Mouse (Mus musculus): ENCODE data around the gene Atp5d.

DNA sequence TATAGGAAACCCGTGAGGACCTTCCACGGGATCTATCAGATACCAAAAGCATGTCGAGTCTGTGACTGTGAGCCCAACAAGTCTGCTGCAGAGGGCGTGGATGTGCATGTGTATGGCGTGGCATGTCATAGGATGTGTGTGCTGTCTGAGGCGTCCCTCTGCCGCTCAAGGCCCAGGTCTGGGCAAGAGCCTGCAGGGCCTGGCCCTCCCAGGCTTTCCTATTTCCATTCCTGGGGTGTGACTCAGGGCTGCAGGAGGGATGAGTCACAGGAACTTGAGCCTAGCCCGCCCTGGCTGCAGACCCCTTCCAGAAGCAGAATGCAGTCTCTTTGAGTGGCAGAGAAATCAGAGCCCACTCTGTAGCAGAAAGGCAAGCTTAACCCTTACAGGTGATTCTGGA is 25.3 kb downstream of the Atp5d start:
- TF ChIP-seq CTCF (conservative IDR thresholded peaks at IDR 0.05; ENCODE audit: low read length): no peak
- TF ChIP-seq POU5F1 (IDR thresholded peaks at IDR 0.05; ENCODE audit: borderline replicate concordance, low read length): no peak
- no peak for TF ChIP-seq NANOG (IDR thresholded peaks at IDR 0.05; ENCODE audit: borderline replicate concordance, low read length)

Data from E14TG2a.4 (cell line).